Mouse (Mus musculus) lung, embryonic 14.5 days (tissue): ENCODE measurements around the gene D11Wsu47e. TPM values are rescaled to one million over a fixed set of nuclear protein-coding genes. Genes with fewer than 3 reads are reported as not detected.
"Not testable (repeated sequence)": the region's sequence is repeated elsewhere in the genome, so short reads cannot be mapped to it uniquely, and the experiment has no call there.

Experiments
- ATAC-seq: fragments of 200-750 bp; cut with Nextera tagmentation; 2 replicates; pipeline ENCODE4 v1.8.0; 2017; ENCODE audit warnings: mild to moderate bottlenecking, moderate TSS enrichment, moderate library complexity; ENCODE audit not compliant: insufficient read depth
- DNase-seq: peaks from one replicate; pipeline ENCODE4 v3.0.0-alpha.2; 2015
- H3K27ac ChIP-seq: fragments of 300-500 bp; sonication (generic); 2 replicates; pipeline ENCODE4 v1.5.1; 2014; ENCODE audit warnings: low read depth, mild to moderate bottlenecking, moderate library complexity
- H3K27me3 ChIP-seq: fragments of 300-500 bp; sonication (generic); 2 replicates; pipeline ENCODE4 v1.6.1; 2014; ENCODE audit warnings: low read length, control low read depth; ENCODE audit not compliant: insufficient read depth
- H3K36me3 ChIP-seq: fragments of 300-500 bp; sonication (generic); 2 replicates; pipeline ENCODE4 v1.6.1; 2014; ENCODE audit warnings: control low read depth; ENCODE audit not compliant: insufficient read depth
- H3K4me1 ChIP-seq: fragments of 300-500 bp; sonication (generic); 2 replicates; pipeline ENCODE4 v1.6.1; 2014; ENCODE audit warnings: antibody characterized with exemption, control low read depth; ENCODE audit not compliant: insufficient read depth
- H3K4me2 ChIP-seq: fragments of 300-500 bp; sonication (generic); 2 replicates; pipeline ENCODE4 v1.6.1; 2014; ENCODE audit warnings: mild to moderate bottlenecking
- H3K4me3 ChIP-seq: fragments of 300-500 bp; sonication (generic); 2 replicates; pipeline ENCODE4 v1.5.1; 2014; ENCODE audit warnings: low read depth, low read length
- H3K9ac ChIP-seq: fragments of 300-500 bp; sonication (generic); 2 replicates; pipeline ENCODE4 v1.6.1; 2014
- H3K9me3 ChIP-seq: fragments of 300-500 bp; sonication (generic); 2 replicates; pipeline ENCODE4 v1.6.1; 2016; ENCODE audit warnings: low read depth, low read length, control low read depth
- CTCF ChIP-seq: IDR thresholded peaks from 2 replicates; pipeline ENCODE4 v1.5.1; 2016; ENCODE audit warnings: antibody characterized with exemption, low read depth
- WGBS: fragments of 180-500 bp; shearing (Covaris S2); extraction: QIAGEN DNeasy Blood & Tissue Kit; methylation state at CpG from one replicate; pipeline ENCODE4 v1.1.7; 2014; 5-methylcytosine and 5-hydroxymethylcytosine counted together
- polyA plus RNA-seq: library from polyadenylated mRNA; unstranded; fragments of >200 nt; fragmentation: Nextera tagmentation; extraction: Ambion mirVana; gene quantifications from 2 replicates; pipeline ENCODE4 v1.2.1, GENCODE M21; 2014

D11Wsu47e gene
- polyA plus RNA-seq, 1 experiment from 2014 or later, result 22.9 TPM

DNA sequence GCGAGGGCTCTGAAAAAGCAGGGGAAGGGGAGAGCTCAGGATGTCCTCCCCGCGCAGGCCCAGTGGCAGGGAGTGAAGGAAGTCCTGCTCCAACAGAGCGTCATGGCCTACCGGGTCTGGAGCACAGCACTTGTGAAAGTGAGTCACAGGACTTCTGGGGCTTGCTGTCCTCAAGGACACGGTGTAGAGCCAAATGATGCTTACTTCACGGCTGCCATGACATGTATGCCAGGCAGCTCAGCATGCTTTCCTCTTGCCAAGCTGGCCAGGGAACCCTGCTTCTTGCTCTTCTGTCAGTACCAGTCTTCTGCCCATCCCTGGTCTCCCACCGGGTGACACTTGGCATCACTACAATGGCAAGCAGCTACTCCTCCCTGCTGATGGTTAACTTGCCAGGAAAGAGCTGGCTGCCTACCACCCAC, 27.7 kb upstream of the D11Wsu47e start:
- H3K4me2 ChIP-seq, result no peak overlapping the region
- H3K36me3 ChIP-seq, result peaks cover 100% of the 10 kb centered on the region
- no peaks in the 10 kb centered on the region for H3K27me3 ChIP-seq
- no peak for DNase-seq
- 90% methylated on average over 8 of the region's 8 CpGs for WGBS
- no peak overlapping the region for H3K4me3 ChIP-seq
- H3K27ac ChIP-seq, result no peak overlapping the region
- H3K9me3 ChIP-seq, result no peaks in the 10 kb centered on the region
- TF ChIP-seq CTCF, result no peak
- H3K4me1 ChIP-seq, result no peaks in the 10 kb centered on the region
- no peak overlapping the region for H3K9ac ChIP-seq
- ATAC-seq, result no peak

DNA sequence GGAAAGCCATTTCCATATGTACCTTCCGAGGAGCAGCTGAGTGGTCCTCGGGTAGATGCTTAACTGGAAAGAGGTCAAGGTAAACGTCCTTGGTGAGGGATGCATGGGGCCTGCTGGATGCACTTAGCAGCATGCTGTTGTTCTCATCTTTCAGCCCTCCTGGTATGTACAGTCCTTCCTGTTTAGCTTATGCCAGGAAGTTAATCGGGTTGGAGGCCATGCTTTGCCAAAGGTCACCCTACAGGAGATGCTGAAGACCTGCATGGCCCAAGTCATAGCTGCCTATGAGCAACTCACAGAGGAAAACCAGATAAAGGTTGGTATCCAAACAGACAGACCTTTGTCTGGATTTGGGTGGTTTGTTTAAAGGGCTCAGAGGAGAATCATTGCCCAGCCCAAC, 27.0 kb upstream of the D11Wsu47e start:
- no peak overlapping the region for H3K27ac ChIP-seq
- WGBS, result 49% methylated on average over 4 of the region's 4 CpGs
- H3K4me3 ChIP-seq, result no peak overlapping the region
- no peaks in the 10 kb centered on the region for H3K4me1 ChIP-seq
- no peak for ATAC-seq
- DNase-seq, result no peak
- H3K36me3 ChIP-seq, result peaks cover 100% of the 10 kb centered on the region
- H3K9me3 ChIP-seq, result no peaks in the 10 kb centered on the region
- H3K27me3 ChIP-seq, result no peaks in the 10 kb centered on the region
- no peak overlapping the region for H3K4me2 ChIP-seq
- no peak for TF ChIP-seq CTCF
- no peak overlapping the region for H3K9ac ChIP-seq

DNA sequence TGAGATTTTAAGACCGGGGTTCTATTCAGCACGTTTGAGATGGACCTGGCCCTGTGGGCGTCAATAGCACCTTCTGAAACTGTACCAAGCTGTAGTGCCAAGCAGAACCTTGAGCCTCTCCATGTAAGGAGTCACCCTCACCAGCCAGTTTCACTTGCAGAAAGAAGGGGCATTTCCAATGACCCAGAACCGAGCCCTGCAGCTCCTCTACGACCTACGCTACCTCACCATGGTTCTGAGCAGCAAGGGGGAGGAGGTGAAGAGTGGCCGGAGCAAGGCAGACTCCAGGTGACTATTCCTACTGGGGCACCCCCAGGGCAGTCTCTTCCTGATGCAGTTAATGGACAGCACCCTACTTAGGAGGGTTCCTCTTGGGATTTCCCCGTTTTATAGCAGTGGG, 25.9 kb upstream of the D11Wsu47e start:
- Histone ChIP-seq H3K27ac (no peak overlapping the region), H3K9ac (no peak overlapping the region), H3K9me3 (no peaks in the 10 kb centered on the region), H3K36me3 (peaks cover 100% of the 10 kb centered on the region), H3K27me3 (no peaks in the 10 kb centered on the region), H3K4me2 (no peak overlapping the region), H3K4me1 (no peaks in the 10 kb centered on the region), H3K4me3 (no peak overlapping the region)
- no peak for TF ChIP-seq CTCF
- 82% methylated on average over 8 of the region's 8 CpGs for WGBS
- DNase-seq, result no peak
- ATAC-seq, result no peak

DNA sequence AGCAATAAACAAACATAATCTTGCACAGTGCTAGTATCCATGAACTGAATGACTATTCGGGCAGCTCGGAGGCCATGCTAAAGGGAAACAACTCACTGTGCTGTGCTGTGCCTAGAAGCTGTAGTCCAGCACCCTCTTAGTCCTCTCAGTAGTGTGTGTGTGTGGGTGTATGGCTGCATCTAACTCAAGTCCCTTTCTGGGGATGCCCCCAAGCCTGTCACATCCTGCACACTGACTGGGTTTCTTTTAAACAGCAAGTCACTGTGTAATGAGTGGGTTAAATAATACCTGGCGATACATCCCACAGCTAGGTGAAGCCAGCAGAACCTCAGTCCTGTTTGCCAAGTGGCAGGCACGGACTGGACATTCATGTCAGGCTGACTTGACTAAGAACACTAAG, 25.4 kb upstream of the D11Wsu47e start:
- WGBS, result 82% methylated on average over 4 of the region's 4 CpGs
- ATAC-seq (no peak), DNase-seq (no peak)
- Histone ChIP-seq H3K4me3 (no peak overlapping the region), H3K27ac (no peak overlapping the region), H3K9ac (no peak overlapping the region), H3K36me3 (peaks cover 100% of the 10 kb centered on the region), H3K4me1 (no peaks in the 10 kb centered on the region), H3K4me2 (no peak overlapping the region), H3K9me3 (no peaks in the 10 kb centered on the region), H3K27me3 (no peaks in the 10 kb centered on the region)
- no peak for TF ChIP-seq CTCF

DNA sequence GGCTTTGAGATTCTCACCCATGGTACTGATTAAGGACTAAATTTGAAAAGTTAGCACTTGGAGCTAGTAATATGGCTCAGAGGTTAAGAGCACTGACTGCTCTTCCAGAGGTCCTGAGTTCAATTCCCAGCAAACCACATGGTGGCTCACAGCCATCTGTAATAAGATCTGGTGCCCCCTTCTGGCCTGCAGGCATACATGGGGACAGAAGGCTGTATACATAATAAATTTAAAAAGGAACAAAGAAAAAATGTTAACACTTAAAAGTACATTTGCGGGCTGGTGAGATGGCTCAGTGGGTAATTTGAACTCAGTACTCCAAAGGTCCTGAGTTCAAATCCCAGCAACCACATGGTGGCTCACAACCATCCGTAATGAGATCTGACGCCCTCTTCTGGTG, 24.0 kb upstream of the D11Wsu47e start:
- H3K4me3 ChIP-seq, H3K4me2 ChIP-seq, H3K4me1 ChIP-seq, H3K9me3 ChIP-seq, ATAC-seq, H3K27me3 ChIP-seq, H3K27ac ChIP-seq, H3K9ac ChIP-seq, DNase-seq: not testable (repeated sequence)
- peaks cover 94% of the 10 kb centered on the region for H3K36me3 ChIP-seq
- WGBS, result 95% methylated on average over 3 of the region's 3 CpGs
- TF ChIP-seq CTCF, result peak; percentile 24; the same call in 1 of the 2 replicates

DNA sequence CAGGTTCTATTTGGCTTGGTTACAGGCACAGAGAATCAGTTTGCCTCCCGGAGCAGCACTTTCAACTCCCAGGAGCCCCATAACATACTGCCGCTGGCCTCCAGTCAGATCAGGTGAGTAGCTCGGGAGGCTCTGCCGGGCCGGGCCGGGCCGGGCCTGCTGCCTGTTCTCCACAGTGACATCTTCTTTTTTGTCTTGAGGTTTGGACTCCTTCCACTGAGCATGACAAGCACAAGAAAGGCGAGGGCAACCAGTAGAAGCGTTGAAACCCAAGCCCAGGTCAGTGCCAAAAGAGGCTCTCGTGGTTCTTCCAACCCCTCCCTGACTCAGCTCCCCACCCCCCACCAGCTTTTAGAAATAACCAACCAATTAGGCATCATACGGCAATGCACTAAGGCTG, 23.3 kb upstream of the D11Wsu47e start:
- H3K9ac ChIP-seq, result no peak overlapping the region
- peaks cover 89% of the 10 kb centered on the region for H3K36me3 ChIP-seq
- H3K9me3 ChIP-seq, result no peaks in the 10 kb centered on the region
- ATAC-seq (no peak), DNase-seq (no peak)
- WGBS, result 93% methylated on average over 11 of the region's 11 CpGs
- no peaks in the 10 kb centered on the region for H3K27me3 ChIP-seq
- H3K4me3 ChIP-seq, result no peak overlapping the region
- H3K4me1 ChIP-seq, result no peaks in the 10 kb centered on the region
- no peak overlapping the region for H3K4me2 ChIP-seq
- TF ChIP-seq CTCF, result no peak
- H3K27ac ChIP-seq, result no peak overlapping the region

DNA sequence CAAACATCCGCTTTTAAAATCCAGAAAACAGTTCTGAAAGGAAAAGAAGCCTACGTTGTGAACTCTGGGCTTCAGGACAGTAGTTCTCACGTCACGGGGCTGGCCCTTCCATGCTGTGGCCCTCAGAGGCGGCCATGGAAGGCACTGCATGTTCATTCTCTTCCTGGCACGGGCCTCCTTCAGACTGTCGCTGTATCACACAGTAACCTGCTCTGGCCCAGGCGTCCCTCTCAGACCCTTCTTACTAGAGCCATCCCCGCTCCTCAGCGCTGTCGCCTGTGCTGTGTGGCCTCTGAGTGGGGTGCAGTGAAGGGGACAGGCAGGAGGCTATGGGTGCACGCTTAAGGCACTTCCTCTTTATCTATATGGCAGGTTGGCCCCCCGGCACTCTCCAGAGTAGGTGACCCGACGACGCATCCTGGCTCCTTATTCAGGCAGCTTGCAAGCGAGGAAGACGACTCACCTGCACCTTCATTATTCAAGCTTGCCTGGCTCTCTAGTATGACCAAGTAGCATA, 22.3 kb upstream of the D11Wsu47e start:
- DNase-seq (no peak), ATAC-seq (no peak)
- Histone ChIP-seq H3K4me2 (no peak overlapping the region), H3K9me3 (no peaks in the 10 kb centered on the region), H3K36me3 (peaks cover 80% of the 10 kb centered on the region), H3K27ac (no peak overlapping the region), H3K4me3 (no peak overlapping the region), H3K4me1 (0 out of 2 replicates have a peak, but pooled peaks cover 3% of the 10 kb centered on the region), H3K27me3 (no peaks in the 10 kb centered on the region), H3K9ac (no peak overlapping the region)
- no peak for TF ChIP-seq CTCF
- 90% methylated on average over 18 of the region's 18 CpGs for WGBS

DNA sequence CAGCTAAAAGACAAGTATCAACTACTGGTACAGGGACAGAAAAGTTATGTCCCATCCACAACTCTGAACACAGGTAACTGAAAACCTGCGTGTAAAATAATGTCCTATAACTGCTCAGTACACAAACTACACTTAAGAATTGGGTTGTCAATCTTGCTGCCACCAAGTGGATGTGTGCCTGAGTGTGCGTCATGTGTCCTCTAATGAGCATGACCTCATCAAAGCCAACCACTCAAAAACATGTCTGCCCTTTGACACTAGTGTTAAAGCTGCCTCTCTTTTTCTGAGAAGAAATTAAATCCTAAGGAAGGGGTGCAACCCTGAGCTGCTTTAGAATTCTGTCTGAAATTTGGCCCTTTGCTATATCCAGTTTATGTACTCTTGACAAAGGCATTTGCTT, 19.9 kb upstream of the D11Wsu47e start:
- H3K36me3 ChIP-seq, result peaks cover 61% of the 10 kb centered on the region
- H3K9ac ChIP-seq, result no peak overlapping the region
- H3K27me3 ChIP-seq, result no peaks in the 10 kb centered on the region
- no peak overlapping the region for H3K4me2 ChIP-seq
- no peak overlapping the region for H3K27ac ChIP-seq
- no peaks in the 10 kb centered on the region for H3K9me3 ChIP-seq
- H3K4me1 ChIP-seq, result 0 out of 2 replicates have a peak, but pooled peaks cover 3% of the 10 kb centered on the region
- no peak overlapping the region for H3K4me3 ChIP-seq
- 69% methylated on average over 2 of the region's 2 CpGs for WGBS
- ATAC-seq, result no peak
- no peak for DNase-seq
- no peak for TF ChIP-seq CTCF
